Mouse (Mus musculus) layer of hippocampus, postnatal 14 days (tissue): ENCODE measurements around the gene Ptprd. TPM values are rescaled to one million over a fixed set of nuclear protein-coding genes. Genes with fewer than 3 reads are reported as not detected.
"Not testable (repeated sequence)": the region's sequence is repeated elsewhere in the genome, so short reads cannot be mapped to it uniquely, and the experiment has no call there.

Experiments
- DNase-seq, 2 experiments: peaks; one replicate each; pipeline ENCODE4 v3.0.0; 2021 to 2022; ENCODE audit warnings: low spot score in 2 of 2, mixed read lengths in 1 of 2
- total RNA-seq, 2 experiments: library from RNA; stranded (reverse); gene quantifications; 2 replicates each; pipeline ENCODE4 v1.2.3; 2021

The Ptprd gene
- total RNA-seq, 2 experiments from 2014 or later: 163 to 206 TPM

- DNase-seq: no peak
Measured at GRCm38 (mm10) chr4:76452286-76452685, 1759.5 kb downstream of the Ptprd start.

GRCm38 (mm10) chr4:76451019-76451552, 1760.7 kb downstream of the Ptprd start:
- DNase-seq: peak in 1 of 2 experiments; percentile 42

- peak; percentile 56 to 69 for DNase-seq
Measured at GRCm38 (mm10) chr4:76450351-76451018, 1761.3 kb downstream of the Ptprd start.

- peak; percentile 74 to 76 for DNase-seq
Measured at GRCm38 (mm10) chr4:76449466-76450350, 1762.1 kb downstream of the Ptprd start.

GRCm38 (mm10) chr4:76448678-76449465, 1762.9 kb downstream of the Ptprd start:
- DNase-seq: no peak

GRCm38 (mm10) chr4:76447396-76447795, 1764.4 kb downstream of the Ptprd start:
- peak in 1 of 2 experiments; percentile 63 for DNase-seq

- DNase-seq: no peak
Measured at GRCm38 (mm10) chr4:76444778-76445177, 1767.0 kb downstream of the Ptprd start.

GRCm38 (mm10) chr4:76443553-76443952, 1768.2 kb downstream of the Ptprd start:
- DNase-seq: no peak

- no peak for DNase-seq
Measured at GRCm38 (mm10) chr4:76440791-76441364, 1770.9 kb downstream of the Ptprd start.

- no peak for DNase-seq
Measured at GRCm38 (mm10) chr4:76438496-76439079, 1773.2 kb downstream of the Ptprd start.

GRCm38 (mm10) chr4:76438068-76438467, 1773.7 kb downstream of the Ptprd start:
- no peak for DNase-seq

- DNase-seq: no peak
Measured at GRCm38 (mm10) chr4:76435920-76436319, 1775.8 kb downstream of the Ptprd start.

- no peak for DNase-seq
Measured at GRCm38 (mm10) chr4:76429769-76430168, 1782.0 kb downstream of the Ptprd start.

- DNase-seq: not testable (repeated sequence)
Measured at GRCm38 (mm10) chr4:76427036-76427435, 1784.7 kb downstream of the Ptprd start.

- no peak for DNase-seq
Measured at GRCm38 (mm10) chr4:76425230-76425575, 1786.6 kb downstream of the Ptprd start.

GRCm38 (mm10) chr4:76424324-76425229, 1787.2 kb downstream of the Ptprd start:
- no peak for DNase-seq

- DNase-seq: no peak
Measured at GRCm38 (mm10) chr4:76422113-76422512, 1789.6 kb downstream of the Ptprd start.

- DNase-seq: no peak
Measured at GRCm38 (mm10) chr4:76419641-76420040, 1792.1 kb downstream of the Ptprd start.

- DNase-seq: no peak
Measured at GRCm38 (mm10) chr4:76417676-76418075, 1794.1 kb downstream of the Ptprd start.
